Comparison of ENCODE assay signal across 16 mouse cellular contexts in genomic region chr12:117330418-117330817, GRCm38 (mm10).
DNase-seq lines count a peak whose midpoint lies in the region; ATAC-seq and TF ChIP-seq lines count a peak whose summit lies in the region.
"Had no signal": no experiment of that assay in that cellular context is flagged by ENCODE, and none has a peak within 500 bp of the region (broad histone marks: within the 10 kb centered on the region; RNA-seq: fewer than 3 reads in every experiment).

No protein-coding gene starts in this region.

- H3K4me3 ChIP-seq in kidney, adult 2 months (ENCODE audit: insufficient read depth, low read depth, low read length) = no peak overlapping the region
- H3K4me3 ChIP-seq in midbrain, postnatal 0 days (ENCODE audit: low read depth, low read length) = no peak overlapping the region
- no peak overlapping the region for H3K4me3 ChIP-seq in midbrain, embryonic 10.5 days
- no peak overlapping the region for H3K4me3 ChIP-seq in MEL (ENCODE audit: control insufficient read depth in 1 of 2, insufficient read depth in 1 of 2, low read depth in 2 of 2, low read length in 2 of 2)
- H3K4me3 ChIP-seq: embryonic facial prominence, embryonic 13.5 days; forebrain, embryonic 10.5 days; midbrain, embryonic 15.5 days; neural tube, embryonic 12.5 days had no signal

- no peaks in the 10 kb centered on the region for H3K79me2 ChIP-seq in MEL (ENCODE audit: control insufficient read depth, insufficient read depth, low read length, poor library complexity)

- TF ChIP-seq POLR2A in kidney, adult 2 months (IDR thresholded peaks at IDR 0.05; ENCODE audit: low read depth, low read length) = no peak
- no peak for TF ChIP-seq POLR2A in MEL (IDR thresholded peaks at IDR 0.05; ENCODE audit: control insufficient read depth in 1 of 2, insufficient read depth in 1 of 2, low read depth in 1 of 2, low read length in 2 of 2, poor library complexity in 1 of 2)

- H3K4me2 ChIP-seq in midbrain, postnatal 0 days (ENCODE audit: low read depth, low read length, poor library complexity, severe bottlenecking) = no peak overlapping the region
- H3K4me2 ChIP-seq: embryonic facial prominence, embryonic 13.5 days; midbrain, embryonic 15.5 days; neural tube, embryonic 12.5 days had no signal

- no peaks in the 10 kb centered on the region for H3K9me3 ChIP-seq in midbrain, postnatal 0 days (ENCODE audit: low read length)
- 0 out of 2 replicates have a peak, but pooled peaks cover 2% of the 10 kb centered on the region for H3K9me3 ChIP-seq in midbrain, embryonic 10.5 days (replicated peaks)
- H3K9me3 ChIP-seq in MEL (replicated peaks; ENCODE audit: insufficient read depth, low read length) = no peaks in the 10 kb centered on the region
- H3K9me3 ChIP-seq: embryonic facial prominence, embryonic 13.5 days; midbrain, embryonic 15.5 days; neural tube, embryonic 12.5 days had no signal

- TF ChIP-seq RAD21 in MEL (IDR thresholded peaks at IDR 0.05; ENCODE audit: low read depth, low read length) = peak; percentile 31

- no peaks in the 10 kb centered on the region for H3K36me3 ChIP-seq in kidney, adult 2 months (ENCODE audit: control insufficient read depth, insufficient read depth, low read length)
- H3K36me3 ChIP-seq in midbrain, postnatal 0 days (ENCODE audit: insufficient read depth, low read length) = no peaks in the 10 kb centered on the region
- H3K36me3 ChIP-seq in midbrain, embryonic 10.5 days = no peaks in the 10 kb centered on the region
- no peaks in the 10 kb centered on the region for H3K36me3 ChIP-seq in MEL (ENCODE audit: control insufficient read depth in 1 of 2, insufficient read depth in 2 of 2, low read length in 2 of 2)
- H3K36me3 ChIP-seq in splenic B cell, adult 2 months (ENCODE audit: control insufficient read depth, insufficient read depth, low read length, poor library complexity, severe bottlenecking) = no peaks in the 10 kb centered on the region
- H3K36me3 ChIP-seq: embryonic facial prominence, embryonic 13.5 days; forebrain, embryonic 10.5 days; midbrain, embryonic 15.5 days; neural tube, embryonic 12.5 days had no signal

- DNase-seq in kidney, adult 2 months = no peak
- no peak for DNase-seq in kidney, postnatal 36 days
- no peak for DNase-seq in midbrain, postnatal 0 days (ENCODE audit: low spot score)
- DNase-seq in midbrain, embryonic 10.5 days (ENCODE audit: low spot score) = no peak
- peak; percentile 33 for DNase-seq in MEL (ENCODE audit: low read depth, low spot score)
- DNase-seq in splenic B cell, adult 2 months (ENCODE audit: low read depth, low spot score) = peak; percentile 28
- DNase-seq in urinary bladder, postnatal 36 days (ENCODE audit: low spot score in 2 of 2) = no peak
- DNase-seq: cerebellum, adult 11 months; cerebellum, postnatal 36 days; heart, postnatal 36 days; lung, postnatal 10 days had no signal

- H3K4me1 ChIP-seq in kidney, adult 2 months (ENCODE audit: control insufficient read depth, insufficient read depth, low read length) = no peaks in the 10 kb centered on the region
- no peaks in the 10 kb centered on the region for H3K4me1 ChIP-seq in midbrain, postnatal 0 days (ENCODE audit: insufficient read depth, low read length)
- peaks cover 18% of the 10 kb centered on the region for H3K4me1 ChIP-seq in midbrain, embryonic 10.5 days
- no peaks in the 10 kb centered on the region for H3K4me1 ChIP-seq in MEL (ENCODE audit: control insufficient read depth in 1 of 2, insufficient read depth in 2 of 2, low read length in 2 of 2)
- H3K4me1 ChIP-seq: embryonic facial prominence, embryonic 13.5 days; forebrain, embryonic 10.5 days; midbrain, embryonic 15.5 days; neural tube, embryonic 12.5 days had no signal

- H3K27ac ChIP-seq in kidney, adult 2 months (ENCODE audit: insufficient read depth, low read depth, low read length) = no peak overlapping the region
- no peak overlapping the region for H3K27ac ChIP-seq in midbrain, postnatal 0 days (ENCODE audit: low read depth, low read length)
- H3K27ac ChIP-seq in midbrain, embryonic 10.5 days (replicated peaks) = no peak overlapping the region
- no peak overlapping the region for H3K27ac ChIP-seq in MEL (ENCODE audit: control insufficient read depth, low read depth, low read length)
- H3K27ac ChIP-seq: embryonic facial prominence, embryonic 13.5 days; forebrain, embryonic 10.5 days; midbrain, embryonic 15.5 days; neural tube, embryonic 12.5 days had no signal

- no peak for ATAC-seq in midbrain, postnatal 0 days (ENCODE audit: low FRiP score)
- ATAC-seq: midbrain, embryonic 15.5 days had no signal

- no peak for TF ChIP-seq EP300 in MEL (IDR thresholded peaks at IDR 0.05; ENCODE audit: low read depth in 1 of 2, low read length in 2 of 2)

- 0 out of 2 replicates have a peak, but pooled peaks have one; percentile 15 for TF ChIP-seq CTCF in kidney, adult 2 months (conservative IDR thresholded peaks at IDR 0.05; ENCODE audit: insufficient read depth, insufficient read length, low read depth, low read length)
- TF ChIP-seq CTCF in midbrain, postnatal 0 days (IDR thresholded peaks at IDR 0.05) = peak; percentile 53
- peak; percentile 40 to 57 (median 41) for TF ChIP-seq CTCF in MEL (IDR thresholded peaks at IDR 0.05 in 2 of 3, conservative IDR thresholded peaks at IDR 0.05 in 1 of 3; ENCODE audit: control insufficient read depth in 1 of 3, insufficient read depth in 1 of 3, low read depth in 2 of 3, low read length in 3 of 3, poor library complexity in 1 of 3, severe bottlenecking in 1 of 3)

- no peak overlapping the region for H3K9ac ChIP-seq in midbrain, postnatal 0 days (replicated peaks; ENCODE audit: low read length, poor library complexity, severe bottlenecking)
- H3K9ac ChIP-seq in MEL (ENCODE audit: control insufficient read depth, low read depth, low read length, poor library complexity, severe bottlenecking) = no peak overlapping the region
- H3K9ac ChIP-seq: embryonic facial prominence, embryonic 13.5 days; midbrain, embryonic 15.5 days; neural tube, embryonic 12.5 days had no signal

- no peaks in the 10 kb centered on the region for H3K27me3 ChIP-seq in kidney, adult 2 months (replicated peaks; ENCODE audit: control insufficient read depth, insufficient read depth, low read length)
- no peaks in the 10 kb centered on the region for H3K27me3 ChIP-seq in midbrain, postnatal 0 days (ENCODE audit: insufficient read depth, low read length)
- no peaks in the 10 kb centered on the region for H3K27me3 ChIP-seq in midbrain, embryonic 10.5 days (ENCODE audit: low read depth, poor library complexity, severe bottlenecking)
- H3K27me3 ChIP-seq in MEL (ENCODE audit: control insufficient read depth in 1 of 2, insufficient read depth in 2 of 2, low read length in 2 of 2) = no peaks in the 10 kb centered on the region
- H3K27me3 ChIP-seq in splenic B cell, adult 2 months (ENCODE audit: control insufficient read depth, insufficient read depth, low read length, poor library complexity, severe bottlenecking) = no peaks in the 10 kb centered on the region
- H3K27me3 ChIP-seq: CH12.LX; embryonic facial prominence, embryonic 13.5 days; midbrain, embryonic 15.5 days; neural tube, embryonic 12.5 days had no signal

TF ChIP-seq in MEL, 35 proteins besides CTCF, POLR2A, EP300 and RAD21:
- TF ChIP-seq TAL1 (IDR thresholded peaks at IDR 0.05; ENCODE audit: low read length) (no peak), E2F4 (IDR thresholded peaks at IDR 0.05; ENCODE audit: borderline replicate concordance, low read depth, low read length) (no peak), GABPA (IDR thresholded peaks at IDR 0.05; ENCODE audit: low read depth, low read length) (no peak), NELFE (IDR thresholded peaks at IDR 0.05; ENCODE audit: low read depth, low read length) (no peak), SIN3A (IDR thresholded peaks at IDR 0.05; ENCODE audit: low read length) (no peak), BHLHE40 (IDR thresholded peaks at IDR 0.05; ENCODE audit: borderline replicate concordance, low read depth, low read length) (no peak), POLR2AphosphoS5 (IDR thresholded peaks at IDR 0.05; ENCODE audit: borderline replicate concordance, low read depth, low read length) (no peak), JUND (IDR thresholded peaks at IDR 0.05; ENCODE audit: low read depth, low read length) (no peak), KAT2A (conservative IDR thresholded peaks at IDR 0.05; ENCODE audit: low read depth, low read length) (no peak), POLR2AphosphoS2 (IDR thresholded peaks at IDR 0.05; ENCODE audit: low read length) (no peak), SMC3 (IDR thresholded peaks at IDR 0.05; ENCODE audit: low read depth, low read length) (no peak), UBTF (IDR thresholded peaks at IDR 0.05; ENCODE audit: borderline replicate concordance, insufficient read depth, low read depth, low read length) (no peak), ZC3H11A (IDR thresholded peaks at IDR 0.05; ENCODE audit: low read depth, low read length) (no peak), TBP (IDR thresholded peaks at IDR 0.05; ENCODE audit: low read depth, low read length) (no peak), USF2 (IDR thresholded peaks at IDR 0.05; ENCODE audit: borderline replicate concordance in 1 of 2, insufficient read depth in 1 of 2, low read depth in 1 of 2, low read length in 2 of 2) (no peak), MYC (IDR thresholded peaks at IDR 0.05; ENCODE audit: low read depth, low read length) (no peak)

Comparison
In these comparisons a context has a peak if more than half of its experiments do, and no peak if none do; other contexts are left out.
1. DNase-seq: peak in MEL (single experiment) and splenic B cell, adult 2 months (single experiment); none in kidney, adult 2 months (single experiment), kidney, postnatal 36 days (0 of 2), midbrain, postnatal 0 days (single experiment), midbrain, embryonic 10.5 days (single experiment) and urinary bladder, postnatal 36 days (0 of 2).
2. Peak in every context shown above with its lines, with median percentiles within 50 percentile points of each other: CTCF ChIP-seq.